Mouse (Mus musculus) thymus, adult 18-20 months (tissue): Measurements from ENCODE around the gene Msi2.

Experiments
- DNase-seq, 2 experiments: peaks; one replicate each; pipeline ENCODE4 v3.0.0; 2022; ENCODE audit warnings: mixed read lengths in 2 of 2

Gene Msi2

GRCm38 (mm10) chr11:88395076-88395990 is 323.0 kb downstream of the Msi2 start:
- DNase-seq = no peak

GRCm38 (mm10) chr11:88394341-88395075 is 323.8 kb downstream of the Msi2 start:
- no peak for DNase-seq

GRCm38 (mm10) chr11:88392715-88393114 is 325.6 kb downstream of the Msi2 start:
- DNase-seq = no peak

GRCm38 (mm10) chr11:88391181-88391814 is 327.0 kb downstream of the Msi2 start:
- no peak for DNase-seq

GRCm38 (mm10) chr11:88389530-88389929 is 328.8 kb downstream of the Msi2 start:
- no peak for DNase-seq

GRCm38 (mm10) chr11:88386916-88387315 is 331.4 kb downstream of the Msi2 start:
- DNase-seq = no peak

GRCm38 (mm10) chr11:88382449-88382848 is 335.9 kb downstream of the Msi2 start:
- DNase-seq = no peak

- DNase-seq = no peak
These were observed 337.0 kb downstream of the Msi2 start for GRCm38 (mm10) chr11:88381145-88381909.

GRCm38 (mm10) chr11:88379635-88380034 is 338.7 kb downstream of the Msi2 start:
- no peak for DNase-seq

GRCm38 (mm10) chr11:88378686-88379339 is 339.5 kb downstream of the Msi2 start:
- no peak for DNase-seq

GRCm38 (mm10) chr11:88372589-88372988 is 345.7 kb downstream of the Msi2 start:
- DNase-seq = no peak

- no peak for DNase-seq
These were observed 348.4 kb downstream of the Msi2 start for GRCm38 (mm10) chr11:88369898-88370297.

- no peak for DNase-seq
These were observed 350.8 kb downstream of the Msi2 start for GRCm38 (mm10) chr11:88367501-88367900.

GRCm38 (mm10) chr11:88365914-88366540 is 352.3 kb downstream of the Msi2 start:
- no peak for DNase-seq

GRCm38 (mm10) chr11:88364231-88364630 is 354.1 kb downstream of the Msi2 start:
- no peak for DNase-seq

- DNase-seq = no peak
These were observed 354.8 kb downstream of the Msi2 start for GRCm38 (mm10) chr11:88363481-88363880.

- no peak for DNase-seq
These were observed 358.6 kb downstream of the Msi2 start for GRCm38 (mm10) chr11:88359736-88360135.

GRCm38 (mm10) chr11:88357325-88357724 is 361.0 kb downstream of the Msi2 start:
- DNase-seq = no peak

- no peak for DNase-seq
These were observed 361.6 kb downstream of the Msi2 start for GRCm38 (mm10) chr11:88356598-88357290.

- no peak for DNase-seq
These were observed 362.3 kb downstream of the Msi2 start for GRCm38 (mm10) chr11:88356016-88356415.

GRCm38 (mm10) chr11:88354771-88355170 is 363.5 kb downstream of the Msi2 start:
- no peak for DNase-seq
